Mouse (Mus musculus) right cerebral cortex, adult 18-20 months (tissue): Measurements from ENCODE around the gene Serpinb9c.
A peak's percentile ranks its signal among the peaks of the same experiment; 100 is the strongest.
"Not testable (repeated sequence)": the region's sequence is repeated elsewhere in the genome, so short reads cannot be mapped to it uniquely, and the experiment has no call there.

ENCODE experiments used
- DNase-seq: peaks from one replicate; pipeline ENCODE4 v3.0.0; 2022; ENCODE audit warnings: mixed read lengths

Gene Serpinb9c

DNA sequence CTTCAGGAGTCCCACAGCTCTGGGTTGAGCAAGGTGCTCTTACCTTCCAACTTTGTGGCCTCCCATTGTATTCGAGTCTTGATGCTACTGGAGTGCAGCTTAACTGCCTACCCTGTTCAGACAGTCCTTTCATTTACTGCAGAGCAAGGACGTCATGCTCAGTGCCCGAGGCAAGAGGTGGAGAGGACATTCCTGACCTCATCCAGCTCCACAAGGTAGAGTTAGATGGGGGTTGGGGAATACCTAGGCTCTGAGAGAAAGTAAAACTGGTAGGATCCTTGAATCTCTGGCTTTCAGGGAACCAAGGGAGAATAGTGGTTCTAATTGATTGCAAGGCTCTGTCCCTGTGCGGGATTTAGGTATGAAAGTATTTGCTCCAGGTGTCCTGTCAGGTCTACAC lies at the start of gene Serpinb9c:
Serpinb9c (minus strand) TSS at position 101 of the 400 bp plus-strand sequence.
- DNase-seq, result no peak

DNA sequence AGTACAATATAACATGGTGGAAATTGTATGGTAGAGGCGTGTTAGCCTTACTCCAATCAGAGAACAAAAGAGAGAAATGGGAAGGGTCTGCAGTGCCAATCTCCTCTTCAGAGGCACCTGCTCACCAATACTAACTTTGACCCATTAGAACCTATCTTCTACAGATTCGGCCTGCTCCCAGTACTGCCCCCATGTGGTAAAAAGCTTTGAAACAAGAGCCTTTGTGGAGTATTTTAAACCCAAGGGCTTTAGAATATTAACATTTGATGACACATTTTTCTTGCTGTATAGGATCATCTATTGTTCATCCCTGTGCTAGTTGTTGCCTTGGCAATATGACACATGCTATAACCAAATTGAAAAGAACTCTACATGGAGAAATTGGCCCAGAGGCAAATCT lies 40.2 kb upstream of the Serpinb9c start:
- DNase-seq, result peak; percentile 1

DNA sequence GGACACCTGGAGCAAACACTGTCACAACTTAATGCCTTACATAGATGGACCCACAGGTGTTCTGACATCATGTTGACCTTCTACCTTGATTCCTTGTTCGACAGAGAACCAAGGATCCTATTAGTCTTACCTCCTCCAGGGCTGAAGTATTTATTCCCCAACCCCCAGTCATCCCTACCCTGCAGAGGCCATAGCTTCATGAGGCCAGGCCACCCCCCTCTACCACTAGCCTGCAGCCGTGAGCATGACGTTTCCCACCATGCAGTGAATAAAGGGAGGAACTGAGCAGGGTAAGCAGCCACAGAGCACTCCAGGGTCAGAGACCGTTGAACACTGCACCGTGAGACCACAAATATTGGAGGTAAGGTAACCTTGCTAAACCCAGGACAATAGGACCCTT lies 33.1 kb upstream of the Serpinb9c start, which contains the start of gene Serpinb9d:
Serpinb9d (plus strand) TSS at position 301 of the 400 bp plus-strand sequence.
- no peak for DNase-seq

DNA sequence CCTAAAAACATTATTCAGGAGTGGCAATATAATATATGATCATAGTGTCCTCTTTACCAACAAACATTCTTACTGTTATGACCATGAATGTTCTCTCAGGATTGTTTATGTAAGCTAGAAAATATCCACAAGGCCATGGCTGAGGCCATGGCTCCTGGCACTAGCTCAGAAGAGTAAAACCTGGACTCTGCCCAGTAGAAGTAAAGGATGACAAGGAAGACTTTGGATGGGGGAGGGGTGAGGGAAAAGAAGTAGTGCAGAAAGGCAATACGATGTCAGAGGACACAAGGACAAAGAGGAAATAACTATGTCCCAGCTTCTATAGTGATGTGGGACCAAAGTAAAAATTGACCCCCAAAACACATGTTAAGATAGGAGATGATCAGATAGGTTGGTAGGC lies 30.9 kb upstream of the Serpinb9c start:
- DNase-seq, result not testable (repeated sequence)

DNA sequence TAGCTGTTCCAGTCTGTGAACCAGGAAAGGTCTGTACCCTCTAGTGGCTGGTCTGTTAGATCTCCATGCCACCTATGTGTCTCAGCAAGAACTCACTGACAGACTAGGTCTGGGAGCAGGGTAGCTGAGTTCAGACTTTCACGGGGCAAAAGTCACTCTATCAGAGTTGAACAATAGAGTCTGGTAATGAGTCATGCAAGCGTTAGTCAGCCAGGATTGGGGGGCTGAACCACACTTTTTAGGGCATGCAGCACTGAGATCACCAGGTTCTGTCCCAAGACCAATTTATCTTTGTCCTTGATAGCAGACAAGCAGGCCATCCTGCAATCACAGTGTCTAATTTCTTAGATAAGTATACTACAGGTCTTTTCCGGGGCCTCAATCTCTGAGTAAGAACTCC lies 18.1 kb downstream of the Serpinb9c start:
- DNase-seq, result no peak

DNA sequence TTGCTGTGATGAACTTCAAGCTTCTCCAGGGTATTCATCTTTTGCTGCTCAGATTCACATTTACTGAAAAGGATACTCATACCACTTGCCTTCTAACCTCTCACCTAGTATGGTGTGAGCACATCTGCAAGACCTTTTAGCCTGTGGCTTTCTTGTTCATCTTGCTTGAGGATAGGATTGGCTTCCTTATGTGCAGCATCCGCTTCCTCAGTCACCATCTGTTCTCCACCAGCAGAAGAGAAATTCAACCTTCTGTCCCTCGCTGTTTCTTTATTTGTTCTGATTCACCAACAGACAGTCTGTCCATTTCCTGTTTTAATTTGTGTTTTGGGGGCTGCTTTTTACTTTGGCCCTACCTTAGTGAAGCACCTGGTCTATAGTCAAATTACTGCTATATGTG lies 21.8 kb downstream of the Serpinb9c start:
- DNase-seq, result peak; percentile 13

DNA sequence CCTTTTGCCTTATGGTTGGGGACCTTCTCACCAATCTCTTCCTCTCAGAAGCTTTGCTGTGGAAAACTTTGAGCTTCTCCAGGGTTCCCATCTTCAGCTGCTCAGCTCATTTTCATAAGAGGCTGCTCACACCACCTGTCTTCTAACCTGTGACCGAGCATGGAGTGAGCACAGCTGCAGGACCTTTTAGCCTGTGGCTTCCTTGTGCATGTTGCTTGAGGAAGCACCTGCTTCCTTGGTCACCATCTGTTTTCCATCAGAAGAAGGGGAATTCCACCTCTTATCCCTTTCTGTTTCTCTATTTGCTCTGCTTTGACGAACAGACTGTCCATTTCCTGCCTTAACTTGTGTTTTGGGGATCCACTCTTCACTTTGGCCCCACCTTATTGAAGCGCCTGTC lies 46.5 kb downstream of the Serpinb9c start:
- no peak for DNase-seq

DNA sequence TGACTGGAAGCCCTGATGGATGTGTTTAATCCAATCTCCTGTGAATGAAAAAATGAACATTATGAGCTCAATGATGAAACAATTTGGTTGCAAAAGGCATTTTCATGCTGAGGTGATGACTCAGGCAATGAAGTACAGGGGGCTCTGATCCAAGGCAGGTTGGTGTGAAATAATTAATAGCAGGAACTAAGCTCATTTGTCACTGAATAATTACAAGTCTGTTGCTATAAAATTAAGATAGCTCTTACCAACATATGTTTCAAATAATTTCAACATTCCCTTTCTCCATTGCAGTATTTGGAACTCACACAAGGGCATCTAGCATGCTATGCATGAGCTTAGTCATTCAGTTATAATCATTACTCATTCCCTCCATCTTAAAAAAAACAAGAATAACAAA lies 53.9 kb downstream of the Serpinb9c start:
- no peak for DNase-seq
